Mouse (Mus musculus): ENCODE data around the gene Tuba1a. TPM values are rescaled to one million over a fixed set of nuclear protein-coding genes. Genes with fewer than 3 reads are reported as not detected.

The Tuba1a gene
- polyA plus RNA-seq, 1 experiment from 2014 or later = 1,516 TPM

- ATAC-seq (ENCODE audit: insufficient number of reproducible peaks, low FRiP score, low TSS enrichment, low read depth) = no peak
- H3K9ac ChIP-seq (ENCODE audit: low read length) = no peak overlapping the region
- H3K9me3 ChIP-seq (ENCODE audit: control insufficient read depth, low read length) = no peaks in the 10 kb centered on the region
- peak; percentile 96 for DNase-seq (ENCODE audit: low spot score)
- H3K4me1 ChIP-seq (ENCODE audit: control insufficient read depth, insufficient read depth, low read length) = peaks cover 11% of the 10 kb centered on the region
- H3K4me2 ChIP-seq (ENCODE audit: low read depth, severe bottlenecking) = no peak overlapping the region
- no peaks in the 10 kb centered on the region for H3K36me3 ChIP-seq (ENCODE audit: control insufficient read depth, insufficient read depth, low read length)
- H3K4me3 ChIP-seq (ENCODE audit: low read depth, low read length) = no peak overlapping the region
- H3K27me3 ChIP-seq (ENCODE audit: control insufficient read depth, insufficient read depth, low read length) = no peaks in the 10 kb centered on the region
- 2% methylated on average over 11 of the region's 11 CpGs for WGBS
- H3K27ac ChIP-seq (replicated peaks; ENCODE audit: low read depth, low read length) = no peak overlapping the region
Measured at GRCm38 (mm10) chr15:98993865-98994264, 40.4 kb upstream of the Tuba1a start.

GRCm38 (mm10) chr15:98993093-98993793 is 39.7 kb upstream of the Tuba1a start:
- Histone ChIP-seq H3K4me2 (ENCODE audit: low read depth, severe bottlenecking) (peak overlapping the region; percentile 54), H3K9ac (ENCODE audit: low read length) (peak overlapping the region; percentile 71), H3K4me1 (ENCODE audit: control insufficient read depth, insufficient read depth, low read length) (peaks cover 11% of the 10 kb centered on the region), H3K27ac (replicated peaks; ENCODE audit: low read depth, low read length) (peak overlapping the region; percentile 86), H3K27me3 (ENCODE audit: control insufficient read depth, insufficient read depth, low read length) (no peaks in the 10 kb centered on the region), H3K4me3 (ENCODE audit: low read depth, low read length) (peak overlapping the region; percentile 24), H3K36me3 (ENCODE audit: control insufficient read depth, insufficient read depth, low read length) (no peaks in the 10 kb centered on the region), H3K9me3 (ENCODE audit: control insufficient read depth, low read length) (no peaks in the 10 kb centered on the region)
- peak; percentile 82 for ATAC-seq (ENCODE audit: insufficient number of reproducible peaks, low FRiP score, low TSS enrichment, low read depth)
- WGBS = 8% methylated on average over 35 of the region's 35 CpGs
- DNase-seq (ENCODE audit: low spot score) = peak; percentile 98

GRCm38 (mm10) chr15:98992086-98992912 is 38.8 kb upstream of the Tuba1a start:
- ATAC-seq (ENCODE audit: insufficient number of reproducible peaks, low FRiP score, low TSS enrichment, low read depth) = no peak
- peak overlapping the region; percentile 24; the same call in 1 of the 2 replicates for H3K4me3 ChIP-seq (ENCODE audit: low read depth, low read length)
- WGBS = 39% methylated on average over 17 of the region's 17 CpGs
- H3K9ac ChIP-seq (ENCODE audit: low read length) = no peak overlapping the region
- no peaks in the 10 kb centered on the region for H3K36me3 ChIP-seq (ENCODE audit: control insufficient read depth, insufficient read depth, low read length)
- H3K27me3 ChIP-seq (ENCODE audit: control insufficient read depth, insufficient read depth, low read length) = no peaks in the 10 kb centered on the region
- H3K4me2 ChIP-seq (ENCODE audit: low read depth, severe bottlenecking) = peak overlapping the region; percentile 54
- H3K27ac ChIP-seq (replicated peaks; ENCODE audit: low read depth, low read length) = no peak overlapping the region
- no peaks in the 10 kb centered on the region for H3K9me3 ChIP-seq (ENCODE audit: control insufficient read depth, low read length)
- no peak for DNase-seq (ENCODE audit: low spot score)
- peaks cover 17% of the 10 kb centered on the region for H3K4me1 ChIP-seq (ENCODE audit: control insufficient read depth, insufficient read depth, low read length)

- H3K27ac ChIP-seq (replicated peaks; ENCODE audit: low read depth, low read length) = no peak overlapping the region
- DNase-seq (ENCODE audit: low spot score) = no peak
- 37% methylated on average over 9 of the region's 9 CpGs for whole genome bisulfite sequencing
Measured at GRCm38 (mm10) chr15:98991540-98992050, 38.1 kb upstream of the Tuba1a start.

GRCm38 (mm10) chr15:98990669-98991539 is 37.4 kb upstream of the Tuba1a start:
- Histone ChIP-seq H3K4me3 (ENCODE audit: low read depth, low read length) (no peak overlapping the region), H3K9me3 (ENCODE audit: control insufficient read depth, low read length) (no peaks in the 10 kb centered on the region), H3K36me3 (ENCODE audit: control insufficient read depth, insufficient read depth, low read length) (no peaks in the 10 kb centered on the region), H3K9ac (ENCODE audit: low read length) (no peak overlapping the region), H3K4me1 (ENCODE audit: control insufficient read depth, insufficient read depth, low read length) (peaks cover 17% of the 10 kb centered on the region), H3K27me3 (ENCODE audit: control insufficient read depth, insufficient read depth, low read length) (no peaks in the 10 kb centered on the region), H3K4me2 (ENCODE audit: low read depth, severe bottlenecking) (no peak overlapping the region), H3K27ac (replicated peaks; ENCODE audit: low read depth, low read length) (0 out of 2 replicates have a peak overlapping the region, but pooled peaks have one; percentile 21)
- ATAC-seq (ENCODE audit: insufficient number of reproducible peaks, low FRiP score, low TSS enrichment, low read depth) = no peak
- WGBS = 35% methylated on average over 15 of the region's 15 CpGs
- DNase-seq (ENCODE audit: low spot score) = no peak

More at GRCm38 (mm10) chr15:98991540-98992050, 38.1 kb upstream of the Tuba1a start:
- no peak overlapping the region for H3K4me3 ChIP-seq (ENCODE audit: low read depth, low read length)
- H3K27me3 ChIP-seq (ENCODE audit: control insufficient read depth, insufficient read depth, low read length) = no peaks in the 10 kb centered on the region
- no peak for ATAC-seq (ENCODE audit: insufficient number of reproducible peaks, low FRiP score, low TSS enrichment, low read depth)
- peaks cover 17% of the 10 kb centered on the region for H3K4me1 ChIP-seq (ENCODE audit: control insufficient read depth, insufficient read depth, low read length)
- H3K4me2 ChIP-seq (ENCODE audit: low read depth, severe bottlenecking) = no peak overlapping the region
- H3K9me3 ChIP-seq (ENCODE audit: control insufficient read depth, low read length) = no peaks in the 10 kb centered on the region
- H3K9ac ChIP-seq (ENCODE audit: low read length) = no peak overlapping the region
- H3K36me3 ChIP-seq (ENCODE audit: control insufficient read depth, insufficient read depth, low read length) = no peaks in the 10 kb centered on the region

GRCm38 (mm10) chr15:98989701-98990430 is 36.4 kb upstream of the Tuba1a start:
- no peaks in the 10 kb centered on the region for H3K36me3 ChIP-seq (ENCODE audit: control insufficient read depth, insufficient read depth, low read length)
- H3K4me3 ChIP-seq (ENCODE audit: low read depth, low read length) = no peak overlapping the region
- H3K4me2 ChIP-seq (ENCODE audit: low read depth, severe bottlenecking) = no peak overlapping the region
- H3K9me3 ChIP-seq (ENCODE audit: control insufficient read depth, low read length) = no peaks in the 10 kb centered on the region
- no peak for ATAC-seq (ENCODE audit: insufficient number of reproducible peaks, low FRiP score, low TSS enrichment, low read depth)
- 51% methylated on average over 9 of the region's 12 CpGs for WGBS
- H3K4me1 ChIP-seq (ENCODE audit: control insufficient read depth, insufficient read depth, low read length) = peaks cover 20% of the 10 kb centered on the region
- no peak for DNase-seq (ENCODE audit: low spot score)
- H3K27ac ChIP-seq (replicated peaks; ENCODE audit: low read depth, low read length) = no peak overlapping the region
- H3K27me3 ChIP-seq (ENCODE audit: control insufficient read depth, insufficient read depth, low read length) = no peaks in the 10 kb centered on the region
- no peak overlapping the region for H3K9ac ChIP-seq (ENCODE audit: low read length)

- ATAC-seq (ENCODE audit: insufficient number of reproducible peaks, low FRiP score, low TSS enrichment, low read depth) (no peak), DNase-seq (ENCODE audit: low spot score) (no peak)
- no peak overlapping the region for H3K9ac ChIP-seq (ENCODE audit: low read length)
- H3K36me3 ChIP-seq (ENCODE audit: control insufficient read depth, insufficient read depth, low read length) = no peaks in the 10 kb centered on the region
- H3K4me2 ChIP-seq (ENCODE audit: low read depth, severe bottlenecking) = no peak overlapping the region
- no peak overlapping the region for H3K4me3 ChIP-seq (ENCODE audit: low read depth, low read length)
- H3K27ac ChIP-seq (replicated peaks; ENCODE audit: low read depth, low read length) = no peak overlapping the region
- 71% methylated on average over 3 of the region's 3 CpGs for WGBS
- no peaks in the 10 kb centered on the region for H3K27me3 ChIP-seq (ENCODE audit: control insufficient read depth, insufficient read depth, low read length)
- no peaks in the 10 kb centered on the region for H3K9me3 ChIP-seq (ENCODE audit: control insufficient read depth, low read length)
- H3K4me1 ChIP-seq (ENCODE audit: control insufficient read depth, insufficient read depth, low read length) = peaks cover 22% of the 10 kb centered on the region
Measured at GRCm38 (mm10) chr15:98988787-98989186, 35.3 kb upstream of the Tuba1a start.
